In the genomic region with DNA sequence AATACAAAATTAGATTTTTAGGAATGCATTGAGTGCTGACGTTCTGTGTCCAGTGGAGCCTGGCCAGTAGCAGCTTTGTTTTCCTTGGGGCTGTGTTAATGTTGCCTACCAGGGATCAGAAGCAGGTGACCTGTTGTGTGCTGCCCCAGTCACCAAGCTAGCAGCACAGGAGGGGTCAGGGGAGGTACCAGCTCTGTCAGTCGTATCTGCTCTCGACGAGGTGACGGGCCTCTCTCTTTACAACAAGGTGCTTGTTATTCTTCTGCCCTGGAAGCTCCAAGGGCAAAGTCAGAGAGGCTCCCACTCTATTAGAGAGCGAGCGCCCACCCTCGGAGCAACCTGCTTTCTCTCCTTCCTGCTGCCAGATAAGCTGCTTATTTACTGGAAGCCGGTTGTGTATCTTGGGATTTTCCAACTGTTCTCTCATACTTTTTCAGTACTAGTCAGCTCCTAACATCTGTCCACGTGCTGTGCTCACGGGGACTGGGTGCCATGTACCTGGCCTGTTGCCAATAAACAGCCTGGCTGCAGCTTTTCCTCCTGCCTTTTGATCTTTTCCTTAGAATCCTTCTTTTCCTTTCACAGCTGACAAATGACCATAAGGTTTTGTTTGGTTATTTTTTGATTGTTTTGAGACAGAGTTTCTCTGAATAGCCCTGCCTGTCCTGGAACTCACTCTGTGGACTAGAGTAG, we compare ENCODE assay signal across 10 mouse cellular contexts. TPM values are rescaled to one million over a fixed set of nuclear protein-coding genes. Genes with fewer than 3 reads are reported as not detected.
DNase-seq lines count a peak whose midpoint lies in the region; ATAC-seq and TF ChIP-seq lines count a peak whose summit lies in the region.
"Had no signal": no experiment of that assay in that cellular context is flagged by ENCODE, and none has a peak within 500 bp of the region (broad histone marks: within the 10 kb centered on the region; RNA-seq: fewer than 3 reads in every experiment).

No protein-coding gene starts in this region.

- peak overlapping the region; percentile 9 for H3K4me2 ChIP-seq in heart, embryonic 15.5 days
- H3K4me2 ChIP-seq in limb, embryonic 11.5 days (ENCODE audit: low read depth, severe bottlenecking), result 0 out of 2 replicates have a peak overlapping the region, but pooled peaks have one; percentile 7
- H3K4me2 ChIP-seq: embryonic facial prominence, embryonic 12.5 days; midbrain, embryonic 12.5 days had no signal

- H3K4me3 ChIP-seq in erythroblast, embryonic 14.5 days (replicated peaks), result peak overlapping the region; percentile 89
- H3K4me3 ChIP-seq in heart, embryonic 15.5 days, result no peak overlapping the region
- no peak overlapping the region for H3K4me3 ChIP-seq in limb, embryonic 11.5 days (ENCODE audit: low read depth, low read length)
- H3K4me3 ChIP-seq in thymus, adult 2 months (ENCODE audit: control insufficient read depth, insufficient read depth, low read length), result no peak overlapping the region
- H3K4me3 ChIP-seq: embryonic facial prominence, embryonic 12.5 days; midbrain, embryonic 12.5 days had no signal

- 14% methylated on average over 11 of the region's 11 CpGs for whole genome bisulfite sequencing in heart, embryonic 15.5 days
- WGBS in limb, embryonic 11.5 days, result 10% methylated on average over 11 of the region's 11 CpGs
- 82% methylated on average over 11 of the region's 11 CpGs for WGBS in thymus, adult 2 months

- no peak for TF ChIP-seq POLR2A in thymus, adult 2 months (IDR thresholded peaks at IDR 0.05; ENCODE audit: control insufficient read depth, extremely low read depth, insufficient read depth, low read length, poor library complexity)

- ATAC-seq in erythroblast, adult 5-6 weeks (replicated peaks; ENCODE audit: low FRiP score, poor library complexity, severe bottlenecking), result no peak
- ATAC-seq in heart, embryonic 15.5 days (replicated peaks; ENCODE audit: insufficient number of reproducible peaks, insufficient read depth, low FRiP score, low read depth), result no peak
- no peak for ATAC-seq in limb, embryonic 11.5 days (ENCODE audit: insufficient number of reproducible peaks, low FRiP score, low TSS enrichment, low read depth)

- H3K9ac ChIP-seq in heart, embryonic 15.5 days, result no peak overlapping the region
- H3K9ac ChIP-seq in limb, embryonic 11.5 days (ENCODE audit: low read length), result no peak overlapping the region
- H3K9ac ChIP-seq: embryonic facial prominence, embryonic 12.5 days; midbrain, embryonic 12.5 days had no signal

- H3K27ac ChIP-seq in heart, embryonic 15.5 days, result peak overlapping the region; percentile 99
- H3K27ac ChIP-seq in limb, embryonic 11.5 days (replicated peaks; ENCODE audit: low read depth, low read length), result no peak overlapping the region
- no peak overlapping the region for H3K27ac ChIP-seq in thymus, adult 2 months (ENCODE audit: control insufficient read depth, insufficient read depth, low read length)
- H3K27ac ChIP-seq: embryonic facial prominence, embryonic 12.5 days; midbrain, embryonic 12.5 days had no signal

- H3K27me3 ChIP-seq in erythroblast, embryonic 14.5 days (ENCODE audit: control insufficient read depth), result peaks cover 30% of the 10 kb centered on the region
- H3K27me3 ChIP-seq in heart, embryonic 15.5 days, result no peaks in the 10 kb centered on the region; the same call in 1 of the 2 replicates
- no peaks in the 10 kb centered on the region for H3K27me3 ChIP-seq in limb, embryonic 11.5 days (ENCODE audit: control insufficient read depth, insufficient read depth, low read length)
- H3K27me3 ChIP-seq in thymus, adult 2 months (ENCODE audit: control insufficient read depth, insufficient read depth, low read length), result no peaks in the 10 kb centered on the region
- H3K27me3 ChIP-seq: embryonic facial prominence, embryonic 12.5 days had no signal

- H3K36me3 ChIP-seq in erythroblast, embryonic 14.5 days (ENCODE audit: control insufficient read depth), result peaks cover 15% of the 10 kb centered on the region
- H3K36me3 ChIP-seq in heart, embryonic 15.5 days, result no peaks in the 10 kb centered on the region
- H3K36me3 ChIP-seq in limb, embryonic 11.5 days (ENCODE audit: control insufficient read depth, insufficient read depth, low read length), result no peaks in the 10 kb centered on the region
- no peaks in the 10 kb centered on the region for H3K36me3 ChIP-seq in thymus, adult 2 months (ENCODE audit: control insufficient read depth, insufficient read depth, low read length)
- H3K36me3 ChIP-seq: midbrain, embryonic 12.5 days had no signal

- TF ChIP-seq CTCF in thymus, adult 2 months (IDR thresholded peaks at IDR 0.05; ENCODE audit: borderline replicate concordance, control insufficient read depth, extremely low read depth, insufficient read depth, low read length, poor library complexity), result no peak

- peak; percentile 81 for DNase-seq in adrenal gland, adult 2 months
- no peak for DNase-seq in limb, embryonic 11.5 days (ENCODE audit: low spot score)
- peak; percentile 21 for DNase-seq in testis, postnatal 14 days (ENCODE audit: low spot score)
- DNase-seq in spleen, postnatal 14 days (ENCODE audit: low spot score in 2 of 2), result no peak
- DNase-seq in thymus, adult 2 months, result no peak

- H3K4me1 ChIP-seq in erythroblast, embryonic 14.5 days (ENCODE audit: control insufficient read depth), result peaks cover 42% of the 10 kb centered on the region
- peaks cover 27% of the 10 kb centered on the region for H3K4me1 ChIP-seq in heart, embryonic 15.5 days (replicated peaks)
- H3K4me1 ChIP-seq in limb, embryonic 11.5 days (ENCODE audit: control insufficient read depth, insufficient read depth, low read length), result peaks cover 10% of the 10 kb centered on the region
- H3K4me1 ChIP-seq in thymus, adult 2 months (replicated peaks; ENCODE audit: control insufficient read depth, insufficient read depth, low read length), result peaks cover 10% of the 10 kb centered on the region

- H3K9me3 ChIP-seq in erythroblast, embryonic 14.5 days (ENCODE audit: control insufficient read depth, low read length), result no peaks in the 10 kb centered on the region
- H3K9me3 ChIP-seq in heart, embryonic 15.5 days (replicated peaks), result no peaks in the 10 kb centered on the region
- H3K9me3 ChIP-seq in limb, embryonic 11.5 days (ENCODE audit: control insufficient read depth, low read length), result no peaks in the 10 kb centered on the region
- H3K9me3 ChIP-seq: embryonic facial prominence, embryonic 12.5 days; midbrain, embryonic 12.5 days had no signal

RNA-seq across cellular contexts. Expression of gene Irs2, which starts 2.8 kb away (rescaled TPM):
- polyA plus RNA-seq in erythroblast, embryonic 14.5 days (2012), result 2.8 and 3.3 TPM in 2 replicates
- 12.1 and 15.2 TPM in 2 replicates for total RNA-seq in erythroblast, adult 5-6 weeks (2015; ENCODE audit: low replicate concordance)
- 10.6 and 13.5 TPM in 2 replicates for total RNA-seq in erythroblast, adult 5-6 weeks (2017; ENCODE audit: low replicate concordance)
- total RNA-seq in adrenal gland, adult 2 months (2021), result 10 to 100 TPM; 29.8 to 37.6 TPM
- 17.7 and 19.6 TPM in 2 replicates for polyA plus RNA-seq in adrenal gland, adult 2 months (2012; rRNA removed)
- polyA plus RNA-seq in heart, embryonic 15.5 days (2015; fragmentation: Nextera tagmentation; extraction: Ambion mirVana), result 3.4 and 4.3 TPM in 2 replicates
- polyA plus RNA-seq in limb, embryonic 11.5 days (2014; fragmentation: Nextera tagmentation; extraction: Ambion mirVana), result 8.3 and 9.3 TPM in 2 replicates
- 17.1 and 20.4 TPM in 2 replicates for polyA plus RNA-seq in thymus, adult 2 months (2012; rRNA removed)

Comparison
In these comparisons a context has a peak if more than half of its experiments do, and no peak if none do; other contexts are left out.
1. DNase-seq: peak in adrenal gland, adult 2 months (single experiment) and testis, postnatal 14 days (single experiment); none in limb, embryonic 11.5 days (single experiment), spleen, postnatal 14 days (0 of 2) and thymus, adult 2 months (single experiment).